Mouse (Mus musculus): Measurements from ENCODE around the gene Ndufs7. TPM values are rescaled to one million over a fixed set of nuclear protein-coding genes. Genes with fewer than 3 reads are reported as not detected.

The Ndufs7 gene
- total and polyA plus RNA-seq, 2 experiments from 2014 or later = 291 to 430 TPM

GRCm38 (mm10) chr10:80226416-80227165, 22.3 kb upstream of the Ndufs7 start, which contains the start of gene Mum1:
Gene Mum1 (plus strand): TSS chr10:80226434.
- H3K4me3 ChIP-seq (ENCODE audit: low read length) = peak within 1 kb of the TSS; percentile 73
- no peaks in the 10 kb centered on the region for H3K9me3 ChIP-seq (ENCODE audit: low read length)
- WGBS = under 1% methylated on average over 38 of the region's 75 CpGs
- peak; percentile 65 for TF ChIP-seq CTCF (IDR thresholded peaks at IDR 0.05; ENCODE audit: low read depth)
- H3K4me2 ChIP-seq (ENCODE audit: low read depth, low read length) = peak within 1 kb of the TSS; percentile 95
- DNase-seq (ENCODE audit: low spot score) = peak; percentile 97
- H3K27ac ChIP-seq = peak within 1 kb of the TSS; percentile 97
- no peaks in the 10 kb centered on the region for H3K27me3 ChIP-seq (ENCODE audit: insufficient read depth, low read length)
- peaks cover 3% of the 10 kb centered on the region for H3K36me3 ChIP-seq (ENCODE audit: insufficient read depth, low read length)
- peaks cover 18% of the 10 kb centered on the region for H3K4me1 ChIP-seq (ENCODE audit: insufficient read depth, low read length)
- peak; percentile 98 for ATAC-seq
- H3K9ac ChIP-seq (replicated peaks; ENCODE audit: low read length) = peak within 1 kb of the TSS; percentile 92

DNA sequence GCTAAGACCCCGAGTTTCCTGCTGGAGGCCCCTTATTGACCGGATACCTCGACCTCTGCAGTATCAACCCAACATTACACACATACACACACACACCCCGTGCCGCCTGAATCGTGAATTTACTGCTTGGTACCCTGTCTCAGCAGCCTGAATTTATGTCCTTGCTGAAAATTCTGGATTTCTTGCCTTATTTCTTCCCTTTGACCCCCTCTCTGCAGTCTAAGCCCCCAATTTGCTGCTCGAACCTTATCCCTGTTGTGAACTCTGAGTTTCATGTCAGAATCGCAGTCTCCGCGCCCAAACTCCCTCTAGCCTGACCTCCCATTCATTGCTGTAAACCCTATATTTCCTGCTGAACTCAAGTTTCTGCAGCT, 21.8 kb upstream of the Ndufs7 start:
- 6% methylated on average over 10 of the region's 10 CpGs for WGBS
- Histone ChIP-seq H3K9me3 (ENCODE audit: low read length) (no peaks in the 10 kb centered on the region), H3K4me2 (ENCODE audit: low read depth, low read length) (peak overlapping the region; percentile 95), H3K4me3 (ENCODE audit: low read length) (peak overlapping the region; percentile 73), H3K36me3 (ENCODE audit: insufficient read depth, low read length) (peaks cover 8% of the 10 kb centered on the region), H3K27ac (peak overlapping the region; percentile 97), H3K27me3 (ENCODE audit: insufficient read depth, low read length) (no peaks in the 10 kb centered on the region), H3K4me1 (ENCODE audit: insufficient read depth, low read length) (peaks cover 18% of the 10 kb centered on the region), H3K9ac (replicated peaks; ENCODE audit: low read length) (peak overlapping the region; percentile 92)
- peak; percentile 23 for DNase-seq (ENCODE audit: low spot score)
- ATAC-seq = no peak; the same call in 1 of the 2 replicates
- no peak for TF ChIP-seq CTCF (IDR thresholded peaks at IDR 0.05; ENCODE audit: low read depth)

GRCm38 (mm10) chr10:80227877-80228775, 20.8 kb upstream of the Ndufs7 start:
- Histone ChIP-seq H3K4me1 (ENCODE audit: insufficient read depth, low read length) (peaks cover 18% of the 10 kb centered on the region), H3K27me3 (ENCODE audit: insufficient read depth, low read length) (no peaks in the 10 kb centered on the region), H3K4me2 (ENCODE audit: low read depth, low read length) (peak overlapping the region; percentile 95), H3K27ac (peak overlapping the region; percentile 97; the same call in 1 of the 2 replicates), H3K36me3 (ENCODE audit: insufficient read depth, low read length) (peaks cover 18% of the 10 kb centered on the region), H3K9me3 (ENCODE audit: low read length) (no peaks in the 10 kb centered on the region), H3K4me3 (ENCODE audit: low read length) (peak overlapping the region; percentile 73; the same call in 1 of the 2 replicates), H3K9ac (replicated peaks; ENCODE audit: low read length) (peak overlapping the region; percentile 92)
- WGBS = 26% methylated on average over 15 of the region's 15 CpGs
- no peak for TF ChIP-seq CTCF (IDR thresholded peaks at IDR 0.05; ENCODE audit: low read depth)
- ATAC-seq = no peak
- peak; percentile 42 for DNase-seq (ENCODE audit: low spot score)

DNA sequence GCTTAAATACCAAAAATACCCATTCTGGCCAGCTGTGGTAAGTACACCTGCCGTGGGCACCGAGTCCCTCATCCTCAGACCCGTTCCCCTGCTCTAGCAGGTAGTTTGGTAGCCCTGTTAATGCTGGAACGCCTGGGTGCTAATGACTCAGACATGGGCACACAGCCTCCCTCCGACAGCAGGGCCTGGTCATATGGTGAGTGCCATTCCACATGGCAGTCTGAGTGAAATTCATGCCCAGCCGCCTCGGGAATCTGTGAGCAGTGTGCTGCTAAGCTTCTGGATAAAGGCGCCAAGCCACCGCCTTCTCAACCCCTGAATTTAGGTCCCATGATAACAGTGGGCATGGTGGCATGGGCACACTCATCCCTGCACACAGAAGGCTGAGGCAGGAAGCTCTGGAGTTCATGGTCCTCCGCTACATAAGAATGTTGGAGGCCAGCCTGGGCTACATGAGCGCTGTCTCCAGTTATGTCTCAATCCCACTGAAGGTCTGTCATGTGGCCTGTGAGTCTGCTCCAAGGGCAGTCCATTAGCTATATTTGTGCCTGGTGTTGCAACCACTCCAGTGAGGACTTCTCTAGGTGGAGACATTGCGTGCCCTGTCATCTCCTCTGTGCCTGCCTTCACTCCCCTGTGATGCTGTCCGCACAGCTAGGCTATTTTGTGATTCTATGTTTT, 12.6 kb upstream of the Ndufs7 start:
- Histone ChIP-seq H3K36me3 (ENCODE audit: insufficient read depth, low read length) (peaks cover 78% of the 10 kb centered on the region), H3K9me3 (ENCODE audit: low read length) (no peaks in the 10 kb centered on the region), H3K27me3 (ENCODE audit: insufficient read depth, low read length) (no peaks in the 10 kb centered on the region), H3K4me2 (ENCODE audit: low read depth, low read length) (no peak overlapping the region), H3K27ac (no peak overlapping the region), H3K9ac (replicated peaks; ENCODE audit: low read length) (no peak overlapping the region), H3K4me1 (ENCODE audit: insufficient read depth, low read length) (no peaks in the 10 kb centered on the region), H3K4me3 (ENCODE audit: low read length) (no peak overlapping the region)
- DNase-seq (ENCODE audit: low spot score) (no peak), ATAC-seq (no peak)
- no peak for TF ChIP-seq CTCF (IDR thresholded peaks at IDR 0.05; ENCODE audit: low read depth)
- 95% methylated on average over 13 of the region's 13 CpGs for WGBS

GRCm38 (mm10) chr10:80237020-80237419, 11.9 kb upstream of the Ndufs7 start:
- ATAC-seq (no peak), DNase-seq (ENCODE audit: low spot score) (no peak)
- Histone ChIP-seq H3K27me3 (ENCODE audit: insufficient read depth, low read length) (no peaks in the 10 kb centered on the region), H3K9me3 (ENCODE audit: low read length) (no peaks in the 10 kb centered on the region), H3K4me2 (ENCODE audit: low read depth, low read length) (no peak overlapping the region), H3K27ac (no peak overlapping the region), H3K9ac (replicated peaks; ENCODE audit: low read length) (no peak overlapping the region), H3K4me3 (ENCODE audit: low read length) (no peak overlapping the region), H3K36me3 (ENCODE audit: insufficient read depth, low read length) (peaks cover 75% of the 10 kb centered on the region), H3K4me1 (ENCODE audit: insufficient read depth, low read length) (no peaks in the 10 kb centered on the region)
- no peak for TF ChIP-seq CTCF (IDR thresholded peaks at IDR 0.05; ENCODE audit: low read depth)
- WGBS = 95% methylated on average over 4 of the region's 4 CpGs

DNA sequence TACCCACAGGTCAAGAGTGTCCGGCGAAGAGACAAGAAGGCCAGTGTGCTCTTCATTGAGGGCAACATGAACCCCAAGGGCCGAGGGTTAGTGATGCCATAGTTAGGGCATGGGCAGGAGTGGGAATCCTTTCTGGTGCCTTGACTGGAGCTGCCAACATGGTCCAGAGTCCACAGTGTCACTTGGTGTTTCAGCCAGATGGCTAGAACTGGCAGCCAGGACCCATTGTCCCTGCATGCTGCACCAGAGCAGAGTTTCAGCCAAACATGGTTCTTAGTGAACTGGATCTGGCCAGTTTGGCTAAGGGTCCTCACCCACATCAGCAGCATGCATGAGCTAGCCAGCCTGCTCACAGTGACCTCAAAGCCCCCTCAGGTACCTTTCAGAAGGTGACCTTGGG, 10.6 kb upstream of the Ndufs7 start:
- Histone ChIP-seq H3K4me1 (ENCODE audit: insufficient read depth, low read length) (no peaks in the 10 kb centered on the region), H3K27me3 (ENCODE audit: insufficient read depth, low read length) (no peaks in the 10 kb centered on the region), H3K4me2 (ENCODE audit: low read depth, low read length) (no peak overlapping the region), H3K27ac (no peak overlapping the region), H3K36me3 (ENCODE audit: insufficient read depth, low read length) (peaks cover 75% of the 10 kb centered on the region), H3K4me3 (ENCODE audit: low read length) (no peak overlapping the region), H3K9ac (replicated peaks; ENCODE audit: low read length) (no peak overlapping the region), H3K9me3 (ENCODE audit: low read length) (no peaks in the 10 kb centered on the region)
- DNase-seq (ENCODE audit: low spot score) (no peak), ATAC-seq (no peak)
- TF ChIP-seq CTCF (IDR thresholded peaks at IDR 0.05; ENCODE audit: low read depth) = no peak
- 88% methylated on average over 3 of the region's 3 CpGs for WGBS
